Mouse (Mus musculus) thymus, postnatal 10 days (tissue): ENCODE data around the gene Arid2.
"Not testable (repeated sequence)": the region's sequence is repeated elsewhere in the genome, so short reads cannot be mapped to it uniquely, and the experiment has no call there.

Source experiments
- DNase-seq, 2 experiments: peaks; one replicate each; pipeline ENCODE4 v3.0.0; 2021; ENCODE audit warnings: low spot score in 2 of 2

Arid2 gene

GRCm38 (mm10) chr15:96286015-96286934 is 1.0 kb upstream of the Arid2 start:
- DNase-seq, result peak; percentile 93 to 96

GRCm38 (mm10) chr15:96286935-96287292 is 404 bp upstream of the Arid2 start:
- no peak for DNase-seq

- DNase-seq, result peak; percentile 50 to 62
Observed at GRCm38 (mm10) chr15:96287976-96288835, 888 bp downstream of the Arid2 start.

- DNase-seq, result no peak
Observed at GRCm38 (mm10) chr15:96288836-96289390, 1.6 kb downstream of the Arid2 start.

- peak in 1 of 2 experiments; percentile 39 for DNase-seq
Observed at GRCm38 (mm10) chr15:96290001-96290400, 2.7 kb downstream of the Arid2 start.

- no peak for DNase-seq
Observed at GRCm38 (mm10) chr15:96293444-96293843, 6.1 kb downstream of the Arid2 start.

- peak in 1 of 2 experiments; percentile 43 for DNase-seq
Observed at GRCm38 (mm10) chr15:96297078-96297590, 9.8 kb downstream of the Arid2 start.

GRCm38 (mm10) chr15:96297623-96298188 is 10.4 kb downstream of the Arid2 start:
- DNase-seq, result peak; percentile 44 to 62

GRCm38 (mm10) chr15:96309310-96309709 is 22.0 kb downstream of the Arid2 start:
- no peak for DNase-seq

GRCm38 (mm10) chr15:96312902-96313301 is 25.6 kb downstream of the Arid2 start:
- no peak for DNase-seq

- no peak for DNase-seq
Observed at GRCm38 (mm10) chr15:96315664-96316063, 28.3 kb downstream of the Arid2 start.

- peak in 1 of 2 experiments; percentile 37 for DNase-seq
Observed at GRCm38 (mm10) chr15:96319335-96319734, 32.0 kb downstream of the Arid2 start.

- DNase-seq, result no peak
Observed at GRCm38 (mm10) chr15:96325726-96326328, 38.5 kb downstream of the Arid2 start.

GRCm38 (mm10) chr15:96328722-96329121 is 41.4 kb downstream of the Arid2 start:
- DNase-seq, result not testable (repeated sequence)

- no peak for DNase-seq
Observed at GRCm38 (mm10) chr15:96330536-96330935, 43.2 kb downstream of the Arid2 start.

GRCm38 (mm10) chr15:96332468-96333213 is 45.3 kb downstream of the Arid2 start:
- DNase-seq, result no peak

GRCm38 (mm10) chr15:96333350-96333749 is 46.0 kb downstream of the Arid2 start:
- no peak for DNase-seq

GRCm38 (mm10) chr15:96340924-96341323 is 53.6 kb downstream of the Arid2 start:
- no peak for DNase-seq

- no peak for DNase-seq
Observed at GRCm38 (mm10) chr15:96342097-96342496, 54.8 kb downstream of the Arid2 start.

- no peak for DNase-seq
Observed at GRCm38 (mm10) chr15:96342871-96343270, 55.6 kb downstream of the Arid2 start.
